Mouse (Mus musculus): Measurements from ENCODE around the gene Dld. TPM values are rescaled to one million over a fixed set of nuclear protein-coding genes. Genes with fewer than 3 reads are reported as not detected.

Dld gene
- total RNA-seq (2023), result 38.3 and 43.0 TPM in 2 replicates

GRCm38 (mm10) chr12:31350944-31351928, at the start of gene Dld:
TSS of gene Dld (minus strand) at chr12:31351453.

GRCm38 (mm10) chr12:31390571-31390970, 39.3 kb upstream of the Dld start, which contains the start of gene Slc26a3:
TSS of gene Slc26a3 (plus strand) at chr12:31390871.

Other genes starting within 250 kb of the Dld start
- gene Gm6993, start 110.7 kb downstream of the Dld start, total RNA-seq (2023), result not detected in 2 replicates
- gene Lamb1, start 86.2 kb downstream of the Dld start, total RNA-seq (2023), result 0.47 TPM in 1 of 2 replicates, not detected in the other
- gene Slc26a3, start 39.4 kb upstream of the Dld start, total RNA-seq (2023), result 0.22 TPM in 1 of 2 replicates, not detected in the other
- 26.4 and 28.9 TPM in 2 replicates for gene Cbll1, start 148.2 kb upstream of the Dld start, total RNA-seq (2023)
- not detected in 2 replicates for gene Slc26a4, start 208.5 kb upstream of the Dld start, total RNA-seq (2023)